Mouse (Mus musculus) neural tube, embryonic 15.5 days (tissue): ENCODE data around the gene Rgsl1. TPM values are rescaled to one million over a fixed set of nuclear protein-coding genes. Genes with fewer than 3 reads are reported as not detected.
A peak's percentile ranks its signal among the peaks of the same experiment; 100 is the strongest.
"Not testable (repeated sequence)": the region's sequence is repeated elsewhere in the genome, so short reads cannot be mapped to it uniquely, and the experiment has no call there.

Experiments used
- ATAC-seq: fragments of 200-750 bp; cut with Nextera tagmentation; 2 replicates; pipeline ENCODE4 v1.8.0; 2017; ENCODE audit warnings: mild to moderate bottlenecking, moderate TSS enrichment, moderate library complexity; ENCODE audit not compliant: low FRiP score
- H3K27ac ChIP-seq: fragments of 300-500 bp; sonication (generic); replicated peaks from 2 replicates; pipeline ENCODE4 v1.5.1; 2015; ENCODE audit warnings: mild to moderate bottlenecking, inconsistent platforms
- H3K27me3 ChIP-seq: fragments of 300-500 bp; sonication (generic); replicated peaks from 2 replicates; pipeline ENCODE4 v1.6.1; 2015; ENCODE audit warnings: inconsistent platforms
- H3K36me3 ChIP-seq: fragments of 300-500 bp; sonication (generic); 2 replicates; pipeline ENCODE4 v1.6.1; 2015; ENCODE audit warnings: inconsistent platforms
- H3K4me1 ChIP-seq: fragments of 300-500 bp; sonication (generic); 2 replicates; pipeline ENCODE4 v1.6.1; 2015; ENCODE audit warnings: inconsistent platforms
- H3K4me2 ChIP-seq: fragments of 300-500 bp; sonication (generic); 2 replicates; pipeline ENCODE4 v1.6.1; 2015; ENCODE audit warnings: inconsistent platforms, mild to moderate bottlenecking, moderate library complexity
- H3K4me3 ChIP-seq: fragments of 300-500 bp; sonication (generic); replicated peaks from 2 replicates; pipeline ENCODE4 v1.5.1; 2015; ENCODE audit warnings: mild to moderate bottlenecking, inconsistent platforms
- H3K9ac ChIP-seq: fragments of 300-500 bp; sonication (generic); replicated peaks from 2 replicates; pipeline ENCODE4 v1.6.1; 2015; ENCODE audit warnings: mild to moderate bottlenecking, inconsistent platforms
- H3K9me3 ChIP-seq: fragments of 300-500 bp; sonication (generic); replicated peaks from 2 replicates; pipeline ENCODE4 v1.6.1; 2016; ENCODE audit warnings: inconsistent platforms
- WGBS: fragments of 180-500 bp; shearing (Covaris S2); methylation state at CpG from one replicate; pipeline ENCODE4 v1.1.7; 2015; ENCODE audit warnings: mixed read lengths; 5-methylcytosine and 5-hydroxymethylcytosine counted together
- polyA plus RNA-seq: library from polyadenylated mRNA; unstranded; fragments of >200 nt; fragmentation: Nextera tagmentation; extraction: Ambion mirVana; gene quantifications from 2 replicates; pipeline ENCODE4 v1.2.1, GENCODE M21; 2015

Rgsl1 gene
- 0.14 and 0.18 TPM in 2 replicates for polyA plus RNA-seq

GRCm38 (mm10) chr1:153844042-153844441, at the start of gene Rgsl1:
Rgsl1 (minus strand) TSS chr1:153844142.
- ATAC-seq: no peak
- WGBS: 97% methylated on average over 8 of the region's 8 CpGs
- Histone ChIP-seq H3K9ac (no peak within 1 kb of the TSS), H3K9me3 (no peaks in the 10 kb centered on the region), H3K36me3 (no peaks in the 10 kb centered on the region), H3K27ac (no peak within 1 kb of the TSS), H3K4me1 (no peaks in the 10 kb centered on the region; the same call in 1 of the 2 replicates), H3K4me3 (no peak within 1 kb of the TSS), H3K4me2 (no peak within 1 kb of the TSS), H3K27me3 (no peaks in the 10 kb centered on the region)

- ATAC-seq: no peak
- no peak within 1 kb of the TSS for H3K4me2 ChIP-seq
- no peak within 1 kb of the TSS for H3K27ac ChIP-seq
- peaks cover 11% of the 10 kb centered on the region for H3K4me1 ChIP-seq
- H3K27me3 ChIP-seq: no peaks in the 10 kb centered on the region
- H3K9ac ChIP-seq: no peak within 1 kb of the TSS
- no peak within 1 kb of the TSS for H3K4me3 ChIP-seq
- 60% methylated on average over 4 of the region's 4 CpGs for WGBS
- no peaks in the 10 kb centered on the region for H3K9me3 ChIP-seq
- no peaks in the 10 kb centered on the region for H3K36me3 ChIP-seq
Measured at GRCm38 (mm10) chr1:153891442-153891841, 47.5 kb upstream of the Rgsl1 start, which contains the start of gene Teddm1a. Teddm1a (plus strand) TSS chr1:153891742.

DNA sequence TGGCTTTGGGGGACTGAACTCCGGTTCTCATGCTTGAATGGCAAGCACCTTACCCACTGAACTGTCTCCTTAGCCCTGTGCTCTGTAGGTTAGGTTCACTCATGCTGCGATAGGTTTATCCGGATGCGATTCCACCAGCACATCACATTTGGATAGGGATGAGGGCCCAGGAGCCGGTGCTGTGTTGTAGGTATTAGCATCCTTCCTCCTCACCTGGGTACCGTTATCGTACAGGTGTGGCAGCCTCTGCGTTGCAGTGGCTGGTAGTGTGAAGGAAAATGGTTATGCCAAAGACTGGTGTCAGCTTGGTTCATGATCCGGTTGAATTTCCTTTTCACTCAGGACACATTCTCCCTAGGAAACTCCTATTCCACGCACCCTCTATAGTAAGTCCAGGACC, 46.2 kb upstream of the Rgsl1 start:
- Histone ChIP-seq H3K4me3 (no peak overlapping the region), H3K4me2 (no peak overlapping the region), H3K36me3 (no peaks in the 10 kb centered on the region), H3K4me1 (peaks cover 12% of the 10 kb centered on the region), H3K9me3 (no peaks in the 10 kb centered on the region), H3K27ac (no peak overlapping the region), H3K27me3 (no peaks in the 10 kb centered on the region), H3K9ac (no peak overlapping the region)
- WGBS: 94% methylated on average over 10 of the region's 10 CpGs
- no peak for ATAC-seq

DNA sequence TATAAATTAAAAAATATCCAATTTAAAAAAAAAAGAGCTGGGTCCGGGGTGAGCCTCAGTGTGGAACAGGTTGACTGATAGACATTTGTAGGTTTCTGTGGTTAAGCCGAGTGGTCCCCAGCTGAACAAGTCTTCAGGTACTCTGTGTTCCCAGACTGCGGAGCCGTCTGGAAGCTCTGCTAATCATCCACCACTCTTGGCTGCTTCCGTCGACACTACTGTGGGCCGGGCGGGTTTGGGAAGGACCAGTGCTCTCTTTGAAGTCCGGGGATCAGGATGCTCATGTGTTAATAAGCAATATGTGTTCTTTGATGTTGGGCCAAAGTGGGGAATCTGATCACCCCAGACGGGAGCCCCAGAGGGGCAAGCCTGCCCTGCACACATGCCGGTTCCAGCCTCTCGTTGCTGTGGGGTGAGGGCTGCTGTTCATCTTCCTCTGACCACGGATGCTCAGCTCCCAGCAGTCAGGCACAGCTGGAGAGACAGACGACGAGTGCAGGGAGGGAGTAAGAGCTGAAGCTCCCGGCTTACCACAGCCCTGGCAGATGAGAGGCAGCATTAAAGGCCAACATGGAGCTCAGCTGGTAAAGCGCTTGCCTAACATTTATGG, 42.2 kb upstream of the Rgsl1 start:
- Histone ChIP-seq H3K27ac (no peak overlapping the region), H3K9me3 (no peaks in the 10 kb centered on the region), H3K9ac (no peak overlapping the region), H3K4me1 (0 out of 2 replicates have a peak, but pooled peaks cover 3% of the 10 kb centered on the region), H3K27me3 (no peaks in the 10 kb centered on the region), H3K36me3 (no peaks in the 10 kb centered on the region), H3K4me3 (no peak overlapping the region), H3K4me2 (no peak overlapping the region)
- WGBS: 45% methylated on average over 17 of the region's 17 CpGs
- ATAC-seq: no peak

GRCm38 (mm10) chr1:153880391-153880790, 36.4 kb upstream of the Rgsl1 start:
- ATAC-seq, H3K4me1 ChIP-seq, H3K36me3 ChIP-seq, H3K4me3 ChIP-seq, H3K4me2 ChIP-seq, H3K9me3 ChIP-seq, H3K9ac ChIP-seq, H3K27me3 ChIP-seq, H3K27ac ChIP-seq: not testable (repeated sequence)
- 96% methylated on average over 17 of the region's 17 CpGs for WGBS

- H3K27me3 ChIP-seq: no peaks in the 10 kb centered on the region
- H3K9ac ChIP-seq: no peak within 1 kb of the TSS
- no peak within 1 kb of the TSS for H3K27ac ChIP-seq
- H3K9me3 ChIP-seq: no peaks in the 10 kb centered on the region
- no peaks in the 10 kb centered on the region for H3K36me3 ChIP-seq
- no peak within 1 kb of the TSS for H3K4me2 ChIP-seq
- no peaks in the 10 kb centered on the region for H3K4me1 ChIP-seq
- no peak within 1 kb of the TSS for H3K4me3 ChIP-seq
- no peak for ATAC-seq
- 96% methylated on average over 6 of the region's 6 CpGs for whole genome bisulfite sequencing
Measured at GRCm38 (mm10) chr1:153874045-153874444, 30.1 kb upstream of the Rgsl1 start, which contains the start of gene Teddm1b. Teddm1b (plus strand) TSS chr1:153874345.

GRCm38 (mm10) chr1:153855946-153856345, 12.0 kb upstream of the Rgsl1 start:
- no peaks in the 10 kb centered on the region for H3K9me3 ChIP-seq
- no peak for ATAC-seq
- H3K4me3 ChIP-seq: no peak overlapping the region
- no peak overlapping the region for H3K27ac ChIP-seq
- H3K36me3 ChIP-seq: no peaks in the 10 kb centered on the region
- no peaks in the 10 kb centered on the region for H3K4me1 ChIP-seq
- H3K4me2 ChIP-seq: no peak overlapping the region
- 80% methylated on average over 8 of the region's 8 CpGs for WGBS
- H3K27me3 ChIP-seq: no peaks in the 10 kb centered on the region
- no peak overlapping the region for H3K9ac ChIP-seq

DNA sequence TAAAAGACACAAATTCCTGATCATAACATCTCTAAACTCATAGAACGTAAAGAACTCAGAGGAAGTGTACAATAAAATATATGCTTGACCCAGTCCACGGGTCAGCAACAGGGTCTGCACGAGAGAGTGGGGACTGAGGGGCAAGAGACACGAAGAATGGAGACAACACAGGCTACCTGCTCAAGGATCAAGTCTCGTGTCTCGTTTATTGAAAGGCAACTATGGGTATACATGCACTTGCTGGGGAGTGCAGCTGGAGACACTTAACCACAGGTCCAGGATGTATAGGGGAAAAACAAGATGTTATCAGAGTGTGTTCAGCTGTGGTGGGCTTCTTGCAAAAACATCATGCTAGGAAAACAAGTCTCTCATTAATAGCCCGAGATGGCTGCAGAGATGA, 8.8 kb upstream of the Rgsl1 start:
- H3K9me3 ChIP-seq, H3K4me2 ChIP-seq, H3K4me1 ChIP-seq, H3K27me3 ChIP-seq, H3K36me3 ChIP-seq, H3K27ac ChIP-seq, ATAC-seq, H3K4me3 ChIP-seq, H3K9ac ChIP-seq: not testable (repeated sequence)
- WGBS: 87% methylated on average over 7 of the region's 7 CpGs

GRCm38 (mm10) chr1:153846867-153847266, 2.9 kb upstream of the Rgsl1 start:
- no peaks in the 10 kb centered on the region for H3K9me3 ChIP-seq
- ATAC-seq: peak; percentile 69; the same call in 1 of the 2 replicates
- no peak overlapping the region for H3K4me2 ChIP-seq
- H3K36me3 ChIP-seq: no peaks in the 10 kb centered on the region
- no peak overlapping the region for H3K4me3 ChIP-seq
- H3K4me1 ChIP-seq: no peaks in the 10 kb centered on the region; the same call in 1 of the 2 replicates
- no peak overlapping the region for H3K9ac ChIP-seq
- WGBS: 28% methylated on average over 6 of the region's 6 CpGs
- no peak overlapping the region for H3K27ac ChIP-seq
- no peaks in the 10 kb centered on the region for H3K27me3 ChIP-seq

GRCm38 (mm10) chr1:153846420-153846819, 2.5 kb upstream of the Rgsl1 start:
- ATAC-seq: no peak
- H3K9ac ChIP-seq: no peak overlapping the region
- no peak overlapping the region for H3K27ac ChIP-seq
- no peaks in the 10 kb centered on the region for H3K27me3 ChIP-seq
- H3K9me3 ChIP-seq: no peaks in the 10 kb centered on the region
- no peaks in the 10 kb centered on the region for H3K36me3 ChIP-seq
- 86% methylated on average over 7 of the region's 7 CpGs for WGBS
- no peak overlapping the region for H3K4me2 ChIP-seq
- no peaks in the 10 kb centered on the region; the same call in 1 of the 2 replicates for H3K4me1 ChIP-seq
- no peak overlapping the region for H3K4me3 ChIP-seq

- no peaks in the 10 kb centered on the region for H3K27me3 ChIP-seq
- WGBS: 79% methylated on average over 11 of the region's 11 CpGs
- H3K9ac ChIP-seq: no peak overlapping the region
- H3K4me2 ChIP-seq: no peak overlapping the region
- no peak overlapping the region for H3K4me3 ChIP-seq
- H3K4me1 ChIP-seq: no peaks in the 10 kb centered on the region; the same call in 1 of the 2 replicates
- H3K9me3 ChIP-seq: no peaks in the 10 kb centered on the region
- no peaks in the 10 kb centered on the region for H3K36me3 ChIP-seq
- no peak overlapping the region for H3K27ac ChIP-seq
- ATAC-seq: no peak
Measured at GRCm38 (mm10) chr1:153842121-153842740, 1.7 kb downstream of the Rgsl1 start.

GRCm38 (mm10) chr1:153836036-153836435, 7.9 kb downstream of the Rgsl1 start:
- H3K9me3 ChIP-seq: no peaks in the 10 kb centered on the region
- 87% methylated on average over 4 of the region's 4 CpGs for WGBS
- H3K27me3 ChIP-seq: no peaks in the 10 kb centered on the region
- H3K4me1 ChIP-seq: no peaks in the 10 kb centered on the region
- no peaks in the 10 kb centered on the region for H3K36me3 ChIP-seq
- H3K4me2 ChIP-seq: no peak overlapping the region
- no peak overlapping the region for H3K27ac ChIP-seq
- no peak overlapping the region for H3K4me3 ChIP-seq
- no peak overlapping the region for H3K9ac ChIP-seq
- ATAC-seq: no peak
